Mouse (Mus musculus) retina, postnatal 1 day (tissue): ENCODE data around the gene Trpc7.

Source experiments
- DNase-seq: peaks from one replicate; pipeline ENCODE4 v3.0.0-alpha.2; 2012

Gene Trpc7

GRCm38 (mm10) chr13:56895893-56896292, at the start of gene Trpc7:
Gene Trpc7, minus strand, starts transcription at chr13:56895993.
- DNase-seq: no peak

GRCm38 (mm10) chr13:56939261-56939660, 43.5 kb upstream of the Trpc7 start:
- DNase-seq: no peak

- peak; percentile 84 for DNase-seq
Measured at GRCm38 (mm10) chr13:56933832-56934510, 38.2 kb upstream of the Trpc7 start.

GRCm38 (mm10) chr13:56930421-56930820, 34.6 kb upstream of the Trpc7 start:
- DNase-seq: no peak

- DNase-seq: no peak
Measured at GRCm38 (mm10) chr13:56922976-56923375, 27.2 kb upstream of the Trpc7 start.

- DNase-seq: no peak
Measured at GRCm38 (mm10) chr13:56921251-56921650, 25.5 kb upstream of the Trpc7 start.

GRCm38 (mm10) chr13:56914721-56915120, 18.9 kb upstream of the Trpc7 start:
- no peak for DNase-seq

- no peak for DNase-seq
Measured at GRCm38 (mm10) chr13:56911093-56911492, 15.3 kb upstream of the Trpc7 start.

- DNase-seq: peak; percentile 79
Measured at GRCm38 (mm10) chr13:56895386-56895785, 407 bp downstream of the Trpc7 start.

- no peak for DNase-seq
Measured at GRCm38 (mm10) chr13:56894543-56894942, 1.2 kb downstream of the Trpc7 start.

GRCm38 (mm10) chr13:56889888-56890287, 5.9 kb downstream of the Trpc7 start:
- no peak for DNase-seq

GRCm38 (mm10) chr13:56882931-56883330, 12.9 kb downstream of the Trpc7 start:
- no peak for DNase-seq

GRCm38 (mm10) chr13:56864567-56864966, 31.2 kb downstream of the Trpc7 start:
- no peak for DNase-seq

GRCm38 (mm10) chr13:56862011-56862410, 33.8 kb downstream of the Trpc7 start:
- peak; percentile 30 for DNase-seq

- DNase-seq: no peak
Measured at GRCm38 (mm10) chr13:56854506-56854905, 41.3 kb downstream of the Trpc7 start.

GRCm38 (mm10) chr13:56853436-56853835, 42.4 kb downstream of the Trpc7 start:
- no peak for DNase-seq

GRCm38 (mm10) chr13:56845866-56846265, 49.9 kb downstream of the Trpc7 start:
- no peak for DNase-seq

- DNase-seq: no peak
Measured at GRCm38 (mm10) chr13:56815471-56815870, 80.3 kb downstream of the Trpc7 start.

GRCm38 (mm10) chr13:56806776-56807490, 88.9 kb downstream of the Trpc7 start:
- peak; percentile 86 for DNase-seq

- DNase-seq: no peak
Measured at GRCm38 (mm10) chr13:56805131-56805530, 90.7 kb downstream of the Trpc7 start.

GRCm38 (mm10) chr13:56797459-56797858, 98.3 kb downstream of the Trpc7 start:
- DNase-seq: no peak

GRCm38 (mm10) chr13:56795501-56795900, 100.3 kb downstream of the Trpc7 start:
- DNase-seq: no peak

GRCm38 (mm10) chr13:56794441-56794840, 101.4 kb downstream of the Trpc7 start:
- DNase-seq: no peak

- DNase-seq: no peak
Measured at GRCm38 (mm10) chr13:56792844-56793243, 102.9 kb downstream of the Trpc7 start.
